Mouse (Mus musculus): Measurements from ENCODE around the gene Nin.

GRCm38 (mm10) chr12:70043421-70043820, 70.1 kb downstream of the Nin start:
- TF ChIP-seq CTCF (IDR thresholded peaks at IDR 0.05 in 2 of 3, conservative IDR thresholded peaks at IDR 0.05 in 1 of 3; ENCODE audit: control insufficient read depth in 1 of 3, insufficient read depth in 1 of 3, low read depth in 2 of 3, low read length in 3 of 3, poor library complexity in 1 of 3, severe bottlenecking in 1 of 3), result no peak
- TF ChIP-seq MAX (IDR thresholded peaks at IDR 0.05; ENCODE audit: low read length), result no peak
- TF ChIP-seq TCF12 (IDR thresholded peaks at IDR 0.05; ENCODE audit: low read depth, low read length), result no peak
- no peak for TF ChIP-seq POLR2A (IDR thresholded peaks at IDR 0.05; ENCODE audit: control insufficient read depth in 1 of 2, insufficient read depth in 1 of 2, low read depth in 1 of 2, low read length in 2 of 2, poor library complexity in 1 of 2)

Data from MEL (cell line).